Mouse (Mus musculus) thymus, adult 2 months (tissue): ENCODE data around the gene Tnpo1.

Source experiments
- CTCF ChIP-seq: fragments of 200-500 bp; IDR thresholded peaks from 2 replicates; pipeline ENCODE4 v1.5.1; 2012; ENCODE audit warnings: mild to moderate bottlenecking, control low read depth, low read length, moderate library complexity, borderline replicate concordance; ENCODE audit not compliant: control insufficient read depth, poor library complexity, insufficient read depth; ENCODE audit errors: extremely low read depth
- POLR2A ChIP-seq: fragments of 200-500 bp; IDR thresholded peaks from 2 replicates; pipeline ENCODE4 v1.6.1; 2012; ENCODE audit warnings: mild to moderate bottlenecking, low read length, control low read depth, moderate library complexity; ENCODE audit not compliant: control insufficient read depth, poor library complexity, insufficient read depth; ENCODE audit errors: extremely low read depth

DNA sequence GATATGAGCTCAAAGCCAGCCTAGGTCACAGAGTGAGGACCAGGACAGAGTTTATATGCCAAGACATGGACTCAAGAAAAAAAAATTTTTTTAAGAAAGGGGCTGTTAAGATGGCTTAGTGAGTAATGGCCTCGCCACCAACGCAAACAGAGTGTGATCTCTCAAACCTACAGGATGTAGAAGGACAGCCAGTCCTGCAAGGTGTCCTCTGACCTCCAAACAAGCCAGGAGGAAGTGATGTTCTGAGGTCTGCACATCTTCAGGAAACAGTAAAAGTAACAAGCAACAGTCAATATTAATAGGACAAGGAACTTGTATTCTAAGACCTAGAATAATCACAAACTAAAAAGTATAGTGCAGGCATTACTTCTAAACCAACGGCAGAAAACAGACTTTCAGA lies 123.2 kb downstream of the Tnpo1 start:
- TF ChIP-seq CTCF (no peak), POLR2A (no peak)
